Mouse (Mus musculus) liver, embryonic 15.5 days (tissue): ENCODE measurements at regions not wholly inside any gene's neighbourhood (a gene's known extent, or its start where the extent isn't known, plus 50 kb on each side); places are given as distances from the start of the nearest gene placed in this dataset.

Experiments used
- ATAC-seq: fragments of 200-750 bp; cut with Nextera tagmentation; 2 replicates; pipeline ENCODE4 v1.8.0; 2017; ENCODE audit warnings: moderate number of reproducible peaks, mild to moderate bottlenecking, moderate library complexity; ENCODE audit not compliant: insufficient read depth
- H3K27ac ChIP-seq: fragments of 300-500 bp; sonication (generic); replicated peaks from 2 replicates; pipeline ENCODE4 v1.5.1; 2015; ENCODE audit warnings: mild to moderate bottlenecking, inconsistent platforms
- H3K27me3 ChIP-seq: fragments of 300-500 bp; sonication (generic); 2 replicates; pipeline ENCODE4 v1.6.1; 2015; ENCODE audit warnings: mild to moderate bottlenecking, inconsistent platforms
- H3K36me3 ChIP-seq: fragments of 300-500 bp; sonication (generic); replicated peaks from 2 replicates; pipeline ENCODE4 v1.6.1; 2015; ENCODE audit warnings: moderate library complexity, mild to moderate bottlenecking, inconsistent platforms
- H3K4me1 ChIP-seq: fragments of 300-500 bp; sonication (generic); replicated peaks from 2 replicates; pipeline ENCODE4 v1.6.1; 2015; ENCODE audit warnings: inconsistent platforms
- H3K4me2 ChIP-seq: fragments of 300-500 bp; sonication (generic); 2 replicates; pipeline ENCODE4 v1.6.1; 2015; ENCODE audit warnings: moderate library complexity, mild to moderate bottlenecking, inconsistent platforms
- H3K4me3 ChIP-seq: fragments of 300-500 bp; sonication (generic); replicated peaks from 2 replicates; pipeline ENCODE4 v1.5.1; 2015; ENCODE audit warnings: mild to moderate bottlenecking, inconsistent platforms
- H3K9ac ChIP-seq: fragments of 300-500 bp; sonication (generic); 2 replicates; pipeline ENCODE4 v1.6.1; 2015; ENCODE audit warnings: moderate library complexity, mild to moderate bottlenecking, inconsistent platforms
- H3K9me3 ChIP-seq: fragments of 300-500 bp; sonication (generic); replicated peaks from 2 replicates; pipeline ENCODE4 v1.6.1; 2016; ENCODE audit warnings: inconsistent platforms
- WGBS: fragments of 180-500 bp; shearing (Covaris S2); methylation state at CpG from one replicate; pipeline ENCODE4 v1.1.7; 2015; ENCODE audit warnings: mixed read lengths; ENCODE audit not compliant: insufficient replicate concordance; 5-methylcytosine and 5-hydroxymethylcytosine counted together

DNA sequence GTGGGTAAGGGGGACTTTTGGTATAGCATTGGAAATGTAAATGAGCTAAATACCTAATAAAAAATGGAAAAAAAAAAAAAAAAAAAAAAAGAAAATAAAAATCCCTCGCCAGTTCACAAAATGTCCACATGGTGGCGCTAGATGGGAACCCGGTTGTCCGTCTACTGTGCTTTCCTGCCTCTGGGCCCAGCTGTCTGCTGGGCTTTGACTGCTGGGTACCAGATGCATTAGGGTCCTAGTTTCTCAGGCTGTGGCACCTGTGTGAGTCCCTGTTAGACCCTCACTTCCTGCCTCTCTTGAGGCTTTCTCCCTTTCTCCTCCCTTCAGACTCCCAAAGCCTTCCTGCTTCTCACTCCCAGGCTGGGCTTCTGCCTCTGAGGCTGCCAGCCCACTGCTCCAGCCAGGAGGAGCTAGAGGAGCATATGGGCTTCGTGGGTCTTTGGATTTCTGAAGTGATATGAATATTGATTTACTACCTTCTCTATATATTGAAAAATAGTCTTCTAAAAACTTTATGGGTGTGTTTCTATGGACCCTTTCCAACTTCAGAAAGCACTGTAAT is 145.7 kb upstream of the Syt6 start:
- ATAC-seq, result no peak
- Histone ChIP-seq H3K36me3 (no peaks in the 10 kb centered on the region), H3K27ac (no peak overlapping the region), H3K4me3 (no peak overlapping the region), H3K27me3 (no peaks in the 10 kb centered on the region), H3K4me2 (no peak overlapping the region), H3K9ac (no peak overlapping the region), H3K9me3 (no peaks in the 10 kb centered on the region), H3K4me1 (peaks cover 5% of the 10 kb centered on the region; the same call in 1 of the 2 replicates)
- WGBS, result 12% methylated on average over 5 of the region's 5 CpGs

DNA sequence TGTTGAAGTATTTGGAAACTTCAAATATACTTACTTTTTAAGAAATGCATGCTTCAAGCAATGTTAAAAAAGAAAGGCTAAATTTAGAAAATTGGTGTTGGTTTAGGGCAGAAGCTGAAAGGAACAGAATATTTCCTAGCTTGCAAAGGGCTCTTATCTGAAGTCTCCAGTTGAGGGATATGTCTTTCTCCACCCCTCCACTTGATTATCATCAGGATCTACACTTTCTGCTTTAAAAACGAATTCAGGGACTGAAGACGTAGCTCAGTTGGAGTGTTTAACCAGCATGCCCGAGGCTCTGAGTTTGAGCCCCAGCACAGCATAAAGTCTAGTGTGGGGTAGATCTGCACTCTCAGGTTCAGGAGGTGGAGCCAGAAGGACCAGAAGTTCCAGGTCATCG is 144.9 kb upstream of the Syt6 start:
- H3K36me3 ChIP-seq, result no peaks in the 10 kb centered on the region
- no peak overlapping the region for H3K4me3 ChIP-seq
- no peak overlapping the region for H3K27ac ChIP-seq
- no peak for ATAC-seq
- no peak overlapping the region for H3K9ac ChIP-seq
- no peaks in the 10 kb centered on the region for H3K27me3 ChIP-seq
- H3K4me2 ChIP-seq, result no peak overlapping the region
- H3K9me3 ChIP-seq, result no peaks in the 10 kb centered on the region
- peaks cover 5% of the 10 kb centered on the region; the same call in 1 of the 2 replicates for H3K4me1 ChIP-seq
- WGBS, result 25% methylated on average over 4 of the region's 4 CpGs

DNA sequence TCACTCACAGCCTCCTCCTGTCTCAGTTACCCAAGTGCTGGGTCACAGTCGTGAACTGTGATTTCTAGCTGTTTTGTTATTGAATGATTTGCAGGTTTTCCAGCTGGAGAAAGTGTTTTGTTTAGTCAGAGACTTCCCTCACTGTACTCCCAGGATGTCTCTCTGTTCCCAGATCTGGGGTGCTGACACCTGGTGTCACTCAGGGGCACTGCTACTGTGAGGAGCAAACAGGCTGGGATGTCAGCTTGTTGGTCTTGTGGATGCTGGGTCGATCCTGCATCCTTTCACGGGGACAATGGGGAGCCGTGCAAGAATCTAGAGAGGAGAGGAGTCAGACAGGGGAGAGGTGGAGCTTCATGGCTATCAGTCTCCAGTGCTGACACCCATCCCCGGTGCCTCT is 142.8 kb upstream of the Syt6 start:
- Histone ChIP-seq H3K4me1 (peaks cover 5% of the 10 kb centered on the region; the same call in 1 of the 2 replicates), H3K27me3 (no peaks in the 10 kb centered on the region), H3K4me2 (no peak overlapping the region), H3K27ac (no peak overlapping the region), H3K9ac (no peak overlapping the region), H3K4me3 (no peak overlapping the region), H3K9me3 (no peaks in the 10 kb centered on the region), H3K36me3 (no peaks in the 10 kb centered on the region)
- 35% methylated on average over 5 of the region's 5 CpGs for WGBS
- ATAC-seq, result no peak

DNA sequence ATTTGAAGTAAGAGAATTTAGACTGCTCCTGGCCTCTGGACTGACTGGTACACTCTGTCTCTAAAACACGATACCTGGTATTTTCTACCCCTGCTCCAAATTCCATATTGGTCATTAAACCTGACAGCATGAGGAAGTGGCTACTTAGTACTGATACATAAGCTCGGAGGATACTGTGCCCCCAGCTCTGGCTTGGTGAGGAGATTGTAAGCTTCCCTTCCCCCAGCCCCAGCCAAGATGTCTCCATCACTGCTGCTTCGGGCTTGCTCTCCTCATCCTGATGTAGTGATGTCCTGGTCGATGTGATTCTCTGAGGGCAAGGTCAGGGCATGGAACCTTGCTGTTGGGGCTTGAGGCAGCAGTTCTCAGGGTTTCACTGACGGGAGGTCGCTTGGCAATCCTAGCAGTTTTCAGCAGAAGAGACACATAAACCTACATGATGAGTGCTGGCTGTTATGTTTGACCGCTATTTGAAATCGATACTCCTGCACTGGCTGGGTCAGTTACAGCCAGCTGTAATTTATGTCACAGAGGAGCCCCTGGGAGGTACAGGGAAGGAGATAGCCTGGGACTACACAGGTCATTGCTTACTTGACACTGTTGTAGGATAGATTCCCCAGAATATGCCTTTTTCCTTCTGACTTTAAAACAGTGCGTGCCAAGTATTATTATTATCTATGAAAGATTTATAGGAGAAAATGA is 138.0 kb upstream of the Syt6 start:
- no peak for ATAC-seq
- H3K4me2 ChIP-seq, result no peak overlapping the region
- no peak overlapping the region for H3K27ac ChIP-seq
- H3K27me3 ChIP-seq, result no peaks in the 10 kb centered on the region
- H3K9ac ChIP-seq, result no peak overlapping the region
- no peak overlapping the region for H3K4me3 ChIP-seq
- H3K9me3 ChIP-seq, result no peaks in the 10 kb centered on the region
- no peaks in the 10 kb centered on the region for H3K4me1 ChIP-seq
- WGBS, result 58% methylated on average over 9 of the region's 9 CpGs
- H3K36me3 ChIP-seq, result no peaks in the 10 kb centered on the region

DNA sequence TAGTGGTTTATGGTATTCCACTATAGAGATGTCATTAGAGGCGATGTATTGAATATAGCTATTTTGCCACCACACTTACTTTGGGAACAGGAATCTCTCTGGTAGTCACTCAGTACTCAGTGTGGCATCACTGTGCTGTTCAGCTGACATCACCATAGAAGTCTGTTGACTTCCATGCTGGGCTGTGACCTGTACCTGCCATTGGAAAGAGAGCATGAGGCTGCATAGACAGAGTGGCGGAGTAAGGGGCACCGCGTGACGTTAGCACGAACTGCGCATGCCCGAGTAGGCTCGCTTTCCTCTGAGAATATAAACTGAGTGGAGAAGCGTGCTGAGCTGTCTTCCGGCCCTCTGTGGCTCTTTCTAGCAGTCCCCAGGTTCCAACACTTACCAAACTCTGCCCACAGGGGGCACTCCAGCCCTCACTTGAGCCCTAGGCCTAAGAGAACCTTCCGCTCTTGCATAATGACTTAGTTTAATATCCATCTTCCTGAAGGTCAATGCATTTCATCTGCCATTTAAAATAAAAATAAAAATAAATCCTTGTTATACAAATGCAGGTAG is 136.2 kb upstream of the Syt6 start:
- H3K4me2 ChIP-seq, result no peak overlapping the region
- H3K9me3 ChIP-seq, result no peaks in the 10 kb centered on the region
- no peak overlapping the region for H3K4me3 ChIP-seq
- WGBS, result 55% methylated on average over 12 of the region's 12 CpGs
- no peaks in the 10 kb centered on the region for H3K36me3 ChIP-seq
- no peaks in the 10 kb centered on the region for H3K4me1 ChIP-seq
- H3K27me3 ChIP-seq, result no peaks in the 10 kb centered on the region
- ATAC-seq, result no peak
- no peak overlapping the region for H3K27ac ChIP-seq
- no peak overlapping the region for H3K9ac ChIP-seq

DNA sequence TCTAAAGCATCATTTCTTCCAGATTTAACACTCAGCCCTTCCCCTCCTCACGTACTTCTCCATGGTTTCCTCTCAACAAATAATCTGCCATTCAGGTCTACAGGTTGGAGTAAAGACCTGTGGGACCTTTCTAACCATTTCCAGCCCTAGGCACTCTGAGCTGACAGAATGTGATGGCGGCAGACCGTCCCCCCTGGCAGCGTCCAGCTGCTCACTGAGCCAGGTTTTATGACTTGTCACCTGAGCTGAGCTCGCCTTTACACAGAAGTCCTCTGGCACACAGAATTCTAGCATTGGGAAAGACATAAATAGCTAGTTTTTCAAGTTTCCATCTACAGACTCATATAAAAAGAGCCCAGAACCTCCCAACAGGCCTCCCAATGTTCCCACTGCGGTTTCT is 131.8 kb upstream of the Syt6 start:
- H3K27me3 ChIP-seq, result no peaks in the 10 kb centered on the region
- no peaks in the 10 kb centered on the region for H3K4me1 ChIP-seq
- no peak overlapping the region for H3K4me2 ChIP-seq
- H3K27ac ChIP-seq, result no peak overlapping the region
- no peak for ATAC-seq
- H3K9ac ChIP-seq, result no peak overlapping the region
- H3K36me3 ChIP-seq, result no peaks in the 10 kb centered on the region
- no peak overlapping the region for H3K4me3 ChIP-seq
- no peaks in the 10 kb centered on the region for H3K9me3 ChIP-seq
- 61% methylated on average over 6 of the region's 6 CpGs for WGBS

DNA sequence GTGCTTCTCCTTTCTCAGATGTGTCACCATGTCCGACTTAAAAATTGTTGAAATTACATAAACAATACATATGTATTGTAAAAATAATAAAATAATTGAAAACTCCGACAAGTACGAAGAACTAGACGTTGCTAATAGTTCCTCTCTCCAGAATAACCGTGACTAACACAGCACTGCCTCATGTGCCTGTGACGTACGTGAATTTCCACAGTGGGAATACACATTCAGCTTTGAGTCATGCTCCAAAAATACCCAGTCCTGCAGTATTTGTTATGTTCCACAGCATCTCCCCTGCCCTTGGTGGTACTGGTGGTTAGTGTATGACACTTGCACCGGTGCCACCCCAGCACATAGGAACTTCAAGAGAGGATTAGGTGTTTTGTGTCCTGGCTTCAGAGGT is 129.2 kb upstream of the Syt6 start:
- Histone ChIP-seq H3K9me3 (no peaks in the 10 kb centered on the region), H3K36me3 (no peaks in the 10 kb centered on the region)

DNA sequence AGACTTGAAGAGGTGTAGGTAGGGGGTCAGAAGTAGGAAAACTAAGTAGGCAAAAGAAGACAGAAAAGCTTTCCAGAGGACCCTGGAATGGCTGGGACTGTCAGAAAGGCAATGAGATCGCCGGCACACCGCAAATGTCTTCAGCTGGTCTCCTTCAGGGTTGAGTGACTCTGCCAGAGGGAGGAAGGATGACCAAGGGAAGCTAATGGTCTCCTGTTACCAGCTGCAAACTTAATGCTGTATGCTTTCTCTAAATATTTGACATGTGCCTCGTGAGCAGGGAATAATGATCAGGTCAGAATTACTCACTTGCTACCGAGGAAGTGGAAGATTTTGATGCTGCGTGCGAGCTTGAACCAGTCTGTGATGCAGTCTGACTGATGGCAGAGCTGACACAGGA is 125.2 kb upstream of the Syt6 start:
- H3K36me3 ChIP-seq, result no peaks in the 10 kb centered on the region
- H3K27ac ChIP-seq, result no peak overlapping the region
- WGBS, result 63% methylated on average over 7 of the region's 7 CpGs
- H3K9ac ChIP-seq, result no peak overlapping the region
- H3K9me3 ChIP-seq, result no peaks in the 10 kb centered on the region
- H3K4me1 ChIP-seq, result no peaks in the 10 kb centered on the region
- H3K27me3 ChIP-seq, result no peaks in the 10 kb centered on the region
- ATAC-seq, result no peak
- H3K4me3 ChIP-seq, result no peak overlapping the region
- H3K4me2 ChIP-seq, result no peak overlapping the region

More for the DNA sequence above, 129.2 kb upstream of the Syt6 start:
- Histone ChIP-seq H3K4me3 (no peak overlapping the region), H3K9ac (no peak overlapping the region), H3K4me1 (no peaks in the 10 kb centered on the region), H3K27me3 (no peaks in the 10 kb centered on the region), H3K4me2 (no peak overlapping the region), H3K27ac (no peak overlapping the region)
- no peak for ATAC-seq
- WGBS, result 75% methylated on average over 8 of the region's 8 CpGs

DNA sequence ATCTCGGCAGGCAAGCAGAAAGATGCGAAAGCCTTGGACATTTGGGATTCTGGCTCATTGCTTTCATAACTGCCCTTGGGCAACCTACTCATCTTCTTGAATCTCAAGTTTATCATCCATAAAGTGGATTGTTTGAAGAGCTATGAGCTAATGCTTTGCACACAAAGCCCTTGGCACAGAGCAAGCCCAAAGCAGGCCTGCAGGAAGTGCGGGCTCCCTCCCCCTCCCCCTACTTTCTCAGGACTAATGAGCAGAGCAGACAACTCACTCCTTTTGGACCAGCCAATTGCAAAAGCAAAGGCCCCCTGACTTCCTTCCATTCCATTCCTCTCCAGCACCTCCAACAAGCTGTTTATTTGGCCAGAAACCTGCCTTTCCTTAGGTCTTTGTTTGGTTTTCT is 123.1 kb upstream of the Syt6 start:
- 65% methylated on average over 3 of the region's 3 CpGs for WGBS
- Histone ChIP-seq H3K4me2 (no peak overlapping the region), H3K27ac (no peak overlapping the region), H3K27me3 (no peaks in the 10 kb centered on the region), H3K9me3 (no peaks in the 10 kb centered on the region), H3K36me3 (no peaks in the 10 kb centered on the region), H3K4me1 (no peaks in the 10 kb centered on the region), H3K4me3 (no peak overlapping the region), H3K9ac (no peak overlapping the region)
- no peak for ATAC-seq

DNA sequence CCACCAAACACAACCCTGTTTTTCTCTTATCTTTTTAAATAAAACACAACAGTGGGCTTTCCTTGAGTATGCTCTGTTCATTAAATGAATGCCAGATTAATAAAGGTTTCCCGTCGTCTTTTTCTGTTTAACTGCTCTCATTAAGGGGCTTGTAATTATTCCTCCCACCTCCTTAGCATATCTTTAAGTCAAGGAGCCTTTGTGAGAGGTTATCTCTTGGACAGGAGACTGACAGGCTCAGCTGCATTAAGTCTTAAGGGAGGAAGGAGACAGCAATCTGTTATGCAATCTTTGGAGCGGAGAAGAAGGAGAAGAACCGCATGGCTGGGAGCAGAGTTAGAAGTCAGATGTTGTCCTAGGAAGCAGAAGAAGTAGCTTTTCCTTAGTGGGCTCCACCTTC is 111.3 kb upstream of the Syt6 start:
- WGBS, result 49% methylated on average over 4 of the region's 4 CpGs
- H3K9me3 ChIP-seq, result no peaks in the 10 kb centered on the region
- H3K4me2 ChIP-seq, result no peak overlapping the region
- H3K4me1 ChIP-seq, result peaks cover 3% of the 10 kb centered on the region; the same call in 1 of the 2 replicates
- H3K27me3 ChIP-seq, result no peaks in the 10 kb centered on the region
- no peak overlapping the region for H3K4me3 ChIP-seq
- no peaks in the 10 kb centered on the region for H3K36me3 ChIP-seq
- H3K27ac ChIP-seq, result no peak overlapping the region
- no peak for ATAC-seq
- no peak overlapping the region for H3K9ac ChIP-seq

DNA sequence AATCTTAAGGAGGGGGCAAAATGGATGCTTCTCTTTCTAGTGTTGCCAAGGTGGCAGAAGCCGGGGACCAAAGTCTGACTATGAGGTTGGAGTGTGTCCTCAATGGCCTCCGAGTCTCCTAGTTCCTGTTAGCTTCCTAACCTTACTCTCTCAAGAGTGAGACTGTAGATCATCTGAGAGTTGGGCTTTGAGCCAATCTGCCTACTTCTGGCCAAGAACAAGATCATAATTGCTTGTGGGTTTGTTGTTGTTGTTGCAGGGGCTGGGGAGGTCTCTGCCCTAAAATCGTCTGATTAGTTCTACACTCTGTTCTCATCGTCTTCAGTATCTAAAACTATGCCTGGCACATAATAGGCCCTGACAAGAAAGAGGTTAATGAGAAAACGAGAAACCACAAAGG is 110.8 kb upstream of the Syt6 start:
- no peak overlapping the region for H3K9ac ChIP-seq
- H3K36me3 ChIP-seq, result no peaks in the 10 kb centered on the region
- H3K4me3 ChIP-seq, result no peak overlapping the region
- H3K4me1 ChIP-seq, result peaks cover 3% of the 10 kb centered on the region; the same call in 1 of the 2 replicates
- no peaks in the 10 kb centered on the region for H3K27me3 ChIP-seq
- no peak overlapping the region for H3K27ac ChIP-seq
- ATAC-seq, result no peak
- H3K9me3 ChIP-seq, result no peaks in the 10 kb centered on the region
- WGBS, result 34% methylated on average over 5 of the region's 5 CpGs
- no peak overlapping the region for H3K4me2 ChIP-seq
